Mouse (Mus musculus) lung, embryonic 15.5 days (tissue): ENCODE measurements around the gene Ncoa3. TPM values are rescaled to one million over a fixed set of nuclear protein-coding genes. Genes with fewer than 3 reads are reported as not detected.

Source experiments
- ATAC-seq: fragments of 200-750 bp; cut with Nextera tagmentation; 2 replicates; pipeline ENCODE4 v1.8.0; 2017; ENCODE audit warnings: moderate number of reproducible peaks, borderline replicate concordance; ENCODE audit not compliant: low FRiP score, low TSS enrichment; ENCODE audit errors: extremely low read depth
- H3K27ac ChIP-seq: fragments of 300-500 bp; sonication (generic); 2 replicates; pipeline ENCODE4 v1.5.1; 2015; ENCODE audit warnings: moderate library complexity, mild to moderate bottlenecking, inconsistent platforms
- H3K27me3 ChIP-seq: fragments of 300-500 bp; sonication (generic); 2 replicates; pipeline ENCODE4 v1.6.1; 2015; ENCODE audit warnings: inconsistent platforms
- H3K36me3 ChIP-seq: fragments of 300-500 bp; sonication (generic); 2 replicates; pipeline ENCODE4 v1.6.1; 2015; ENCODE audit warnings: inconsistent platforms
- H3K4me1 ChIP-seq: fragments of 300-500 bp; sonication (generic); 2 replicates; pipeline ENCODE4 v1.6.1; 2015; ENCODE audit warnings: inconsistent platforms
- H3K4me2 ChIP-seq: fragments of 300-500 bp; sonication (generic); 2 replicates; pipeline ENCODE4 v1.6.1; 2015; ENCODE audit warnings: inconsistent platforms, mild to moderate bottlenecking, moderate library complexity
- H3K4me3 ChIP-seq: fragments of 300-500 bp; sonication (generic); 2 replicates; pipeline ENCODE4 v1.5.1; 2015; ENCODE audit warnings: mild to moderate bottlenecking, inconsistent platforms
- H3K9ac ChIP-seq: fragments of 300-500 bp; sonication (generic); 2 replicates; pipeline ENCODE4 v1.6.1; 2015; ENCODE audit warnings: inconsistent platforms
- H3K9me3 ChIP-seq: fragments of 300-500 bp; sonication (generic); 2 replicates; pipeline ENCODE4 v1.6.1; 2016; ENCODE audit warnings: inconsistent platforms
- WGBS: fragments of 180-500 bp; shearing (Covaris S2); methylation state at CpG from one replicate; pipeline ENCODE4 v1.1.7; 2015; 5-methylcytosine and 5-hydroxymethylcytosine counted together
- polyA plus RNA-seq: library from polyadenylated mRNA; unstranded; fragments of >200 nt; fragmentation: Nextera tagmentation; extraction: Ambion mirVana; gene quantifications from 2 replicates; pipeline ENCODE4 v1.2.1, GENCODE M21; 2015

The Ncoa3 gene
- polyA plus RNA-seq, 1 experiment from 2014 or later: 13.7 TPM

- H3K27me3 ChIP-seq: no peaks in the 10 kb centered on the region
- no peaks in the 10 kb centered on the region for H3K36me3 ChIP-seq
- no peak overlapping the region for H3K4me3 ChIP-seq
- peaks cover 41% of the 10 kb centered on the region for H3K4me1 ChIP-seq
- no peak overlapping the region for H3K9ac ChIP-seq
- no peak overlapping the region for H3K4me2 ChIP-seq
- H3K9me3 ChIP-seq: no peaks in the 10 kb centered on the region
- 51% methylated on average over 5 of the region's 5 CpGs for WGBS
- ATAC-seq: no peak
- H3K27ac ChIP-seq: no peak overlapping the region
Measured at GRCm38 (mm10) chr2:166025943-166026342, 33.5 kb downstream of the Ncoa3 start.

- no peaks in the 10 kb centered on the region for H3K36me3 ChIP-seq
- no peak overlapping the region for H3K4me2 ChIP-seq
- H3K9ac ChIP-seq: no peak overlapping the region
- no peak overlapping the region for H3K27ac ChIP-seq
- no peak for ATAC-seq
- H3K4me3 ChIP-seq: no peak overlapping the region
- 78% methylated on average over 3 of the region's 3 CpGs for WGBS
- H3K9me3 ChIP-seq: no peaks in the 10 kb centered on the region
- peaks cover 45% of the 10 kb centered on the region for H3K4me1 ChIP-seq
- no peaks in the 10 kb centered on the region for H3K27me3 ChIP-seq
Measured at GRCm38 (mm10) chr2:166027834-166028233, 35.4 kb downstream of the Ncoa3 start.

GRCm38 (mm10) chr2:166029232-166029631, 36.8 kb downstream of the Ncoa3 start:
- H3K4me1 ChIP-seq: peaks cover 40% of the 10 kb centered on the region
- no peak overlapping the region for H3K9ac ChIP-seq
- H3K4me3 ChIP-seq: no peak overlapping the region
- H3K36me3 ChIP-seq: no peaks in the 10 kb centered on the region
- 30% methylated on average over 4 of the region's 4 CpGs for WGBS
- no peak for ATAC-seq
- no peaks in the 10 kb centered on the region for H3K27me3 ChIP-seq
- H3K27ac ChIP-seq: no peak overlapping the region; the same call in 1 of the 2 replicates
- no peak overlapping the region for H3K4me2 ChIP-seq
- H3K9me3 ChIP-seq: no peaks in the 10 kb centered on the region

DNA sequence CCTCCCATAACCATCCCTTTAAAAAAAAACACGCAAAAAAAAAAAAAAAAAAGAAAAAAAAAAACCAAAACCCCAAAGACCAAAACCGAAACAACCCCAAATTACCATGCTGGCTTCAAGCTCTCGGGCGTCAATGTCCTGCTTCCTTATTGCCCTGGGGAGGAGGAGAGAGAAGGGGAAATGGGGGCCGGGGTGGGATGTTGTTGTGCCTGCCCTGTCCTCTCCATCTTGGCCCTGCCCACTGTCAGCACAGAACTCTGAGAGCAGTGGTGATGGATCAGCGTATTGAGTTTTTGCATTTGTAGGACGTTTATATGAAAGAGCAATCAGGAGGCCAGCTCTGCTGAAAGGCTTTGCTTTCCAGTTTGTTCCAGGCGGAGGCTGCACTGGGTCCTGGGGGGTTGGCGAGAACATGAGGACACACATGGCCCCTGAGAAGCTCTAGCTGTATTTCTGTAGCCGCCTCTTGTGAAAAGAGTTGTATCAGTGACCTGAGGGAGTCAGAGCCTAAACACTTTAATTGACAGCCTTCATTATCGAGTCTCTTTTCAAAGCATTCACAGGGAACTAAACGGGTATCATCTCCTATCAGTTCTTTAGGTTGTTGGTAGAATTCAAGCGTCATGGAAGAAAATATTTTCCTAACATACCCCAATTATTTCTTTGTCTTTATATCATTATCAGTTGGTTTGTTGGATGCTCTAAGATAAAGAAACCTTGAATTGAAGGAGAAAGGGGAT, 38.0 kb downstream of the Ncoa3 start:
- peak overlapping the region; percentile 51 for H3K4me2 ChIP-seq
- no peaks in the 10 kb centered on the region for H3K27me3 ChIP-seq
- H3K4me3 ChIP-seq: peak overlapping the region; percentile 14
- no peaks in the 10 kb centered on the region for H3K9me3 ChIP-seq
- peak; percentile 15; the same call in 1 of the 2 replicates for ATAC-seq
- H3K4me1 ChIP-seq: peaks cover 39% of the 10 kb centered on the region
- WGBS: 4% methylated on average over 13 of the region's 13 CpGs
- peak overlapping the region; percentile 91 for H3K27ac ChIP-seq
- peak overlapping the region; percentile 29; the same call in 1 of the 2 replicates for H3K9ac ChIP-seq
- H3K36me3 ChIP-seq: no peaks in the 10 kb centered on the region

GRCm38 (mm10) chr2:166031120-166031929, 38.9 kb downstream of the Ncoa3 start:
- ATAC-seq: peak; percentile 92
- 9% methylated on average over 7 of the region's 7 CpGs for WGBS
- Histone ChIP-seq H3K4me2 (peak overlapping the region; percentile 51), H3K9ac (no peak overlapping the region), H3K27ac (peak overlapping the region; percentile 91), H3K36me3 (no peaks in the 10 kb centered on the region), H3K9me3 (no peaks in the 10 kb centered on the region), H3K27me3 (no peaks in the 10 kb centered on the region), H3K4me1 (peaks cover 41% of the 10 kb centered on the region), H3K4me3 (peak overlapping the region; percentile 14)

- no peak overlapping the region for H3K27ac ChIP-seq
- peaks cover 40% of the 10 kb centered on the region for H3K4me1 ChIP-seq
- H3K4me2 ChIP-seq: no peak overlapping the region
- 0 out of 2 replicates have a peak, but pooled peaks cover 4% of the 10 kb centered on the region for H3K36me3 ChIP-seq
- no peak for ATAC-seq
- H3K9ac ChIP-seq: no peak overlapping the region
- H3K4me3 ChIP-seq: no peak overlapping the region
- H3K9me3 ChIP-seq: no peaks in the 10 kb centered on the region
- WGBS: 85% methylated on average over 5 of the region's 5 CpGs
- no peaks in the 10 kb centered on the region for H3K27me3 ChIP-seq
Measured at GRCm38 (mm10) chr2:166032628-166033027, 40.2 kb downstream of the Ncoa3 start.

DNA sequence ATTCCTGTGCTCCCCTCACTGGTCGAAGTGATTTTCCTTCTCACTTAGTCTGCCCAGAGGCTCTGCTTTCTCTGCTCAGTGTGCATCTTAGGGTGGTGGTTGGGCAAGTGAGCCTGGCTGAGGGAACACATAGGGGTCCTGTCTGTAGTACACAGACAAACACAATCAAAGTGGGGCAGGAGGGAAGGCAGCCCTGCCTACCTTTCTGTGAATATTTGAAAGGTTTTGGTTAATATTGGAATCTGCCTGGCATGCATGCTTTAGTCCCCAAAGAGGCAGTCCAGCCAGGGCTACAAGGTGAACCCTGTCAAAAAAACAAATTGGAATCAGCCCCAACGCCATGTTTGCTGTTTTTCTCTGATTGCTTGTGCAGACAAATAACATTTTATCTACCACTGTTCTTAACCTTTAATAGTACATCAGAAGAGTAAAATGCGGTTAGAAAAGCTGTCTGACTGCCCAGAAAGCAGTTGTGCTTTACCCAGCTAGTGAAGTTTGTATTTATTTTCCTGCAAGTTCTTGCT, 42.6 kb downstream of the Ncoa3 start:
- no peak overlapping the region for H3K9ac ChIP-seq
- no peak overlapping the region for H3K4me2 ChIP-seq
- 45% methylated on average over 3 of the region's 3 CpGs for WGBS
- H3K9me3 ChIP-seq: no peaks in the 10 kb centered on the region
- peaks cover 25% of the 10 kb centered on the region for H3K4me1 ChIP-seq
- ATAC-seq: no peak
- no peaks in the 10 kb centered on the region for H3K27me3 ChIP-seq
- H3K27ac ChIP-seq: no peak overlapping the region
- 0 out of 2 replicates have a peak, but pooled peaks cover 4% of the 10 kb centered on the region for H3K36me3 ChIP-seq
- no peak overlapping the region for H3K4me3 ChIP-seq

- Histone ChIP-seq H3K4me3 (no peak overlapping the region), H3K36me3 (0 out of 2 replicates have a peak, but pooled peaks cover 4% of the 10 kb centered on the region), H3K27me3 (no peaks in the 10 kb centered on the region), H3K4me1 (peaks cover 19% of the 10 kb centered on the region), H3K9ac (no peak overlapping the region), H3K4me2 (no peak overlapping the region), H3K9me3 (no peaks in the 10 kb centered on the region), H3K27ac (no peak overlapping the region)
- ATAC-seq: no peak
- WGBS: 38% methylated on average over 3 of the region's 3 CpGs
Measured at GRCm38 (mm10) chr2:166035725-166036124, 43.3 kb downstream of the Ncoa3 start.

- Histone ChIP-seq H3K9ac (no peak overlapping the region), H3K4me1 (peaks cover 10% of the 10 kb centered on the region; the same call in 1 of the 2 replicates), H3K9me3 (no peaks in the 10 kb centered on the region), H3K4me3 (no peak overlapping the region), H3K36me3 (0 out of 2 replicates have a peak, but pooled peaks cover 4% of the 10 kb centered on the region), H3K27me3 (no peaks in the 10 kb centered on the region), H3K4me2 (no peak overlapping the region), H3K27ac (no peak overlapping the region)
- ATAC-seq: no peak
- WGBS: 81% methylated on average over 4 of the region's 4 CpGs
Measured at GRCm38 (mm10) chr2:166039681-166040080, 47.2 kb downstream of the Ncoa3 start.

GRCm38 (mm10) chr2:166042542-166042941, 50.1 kb downstream of the Ncoa3 start:
- no peak for ATAC-seq
- no peak overlapping the region for H3K4me2 ChIP-seq
- no peaks in the 10 kb centered on the region for H3K9me3 ChIP-seq
- H3K27ac ChIP-seq: no peak overlapping the region
- WGBS: 52% methylated on average over 1 of the region's 1 CpGs
- no peak overlapping the region for H3K9ac ChIP-seq
- no peak overlapping the region for H3K4me3 ChIP-seq
- H3K4me1 ChIP-seq: peaks cover 14% of the 10 kb centered on the region
- H3K27me3 ChIP-seq: no peaks in the 10 kb centered on the region
- peaks cover 4% of the 10 kb centered on the region; the same call in 1 of the 2 replicates for H3K36me3 ChIP-seq

GRCm38 (mm10) chr2:166045006-166045405, 52.6 kb downstream of the Ncoa3 start:
- ATAC-seq: no peak
- peaks cover 14% of the 10 kb centered on the region for H3K4me1 ChIP-seq
- no peak overlapping the region for H3K9ac ChIP-seq
- no peak overlapping the region for H3K4me2 ChIP-seq
- 61% methylated on average over 2 of the region's 2 CpGs for WGBS
- no peak overlapping the region for H3K4me3 ChIP-seq
- H3K9me3 ChIP-seq: no peaks in the 10 kb centered on the region
- H3K27me3 ChIP-seq: no peaks in the 10 kb centered on the region
- H3K27ac ChIP-seq: no peak overlapping the region
- H3K36me3 ChIP-seq: peaks cover 20% of the 10 kb centered on the region; the same call in 1 of the 2 replicates
